Mouse (Mus musculus) embryonic facial prominence, embryonic 14.5 days (tissue): ENCODE results near the gene Dnm1. TPM values are rescaled to one million over a fixed set of nuclear protein-coding genes. Genes with fewer than 3 reads are reported as not detected.
"Not testable (repeated sequence)": the region's sequence is repeated elsewhere in the genome, so short reads cannot be mapped to it uniquely, and the experiment has no call there.

ENCODE experiments used
- ATAC-seq: fragments of 200-750 bp; cut with Nextera tagmentation; 2 replicates; pipeline ENCODE4 v1.8.0; 2017; ENCODE audit warnings: low read depth, moderate number of reproducible peaks, moderate TSS enrichment
- DNase-seq: peaks from one replicate; pipeline ENCODE4 v3.0.0-alpha.2; 2015; ENCODE audit warnings: low spot score
- H3K27ac ChIP-seq: fragments of 300-500 bp; sonication (generic); replicated peaks from 2 replicates; pipeline ENCODE4 v1.5.1; 2014; ENCODE audit warnings: low read depth, mild to moderate bottlenecking, low read length, moderate library complexity
- H3K27me3 ChIP-seq: fragments of 300-500 bp; sonication (generic); replicated peaks from 2 replicates; pipeline ENCODE4 v1.6.1; 2014; ENCODE audit warnings: low read length; ENCODE audit not compliant: control insufficient read depth, insufficient read depth
- H3K36me3 ChIP-seq: fragments of 300-500 bp; sonication (generic); 2 replicates; pipeline ENCODE4 v1.6.1; 2014; ENCODE audit warnings: low read length, mixed read lengths; ENCODE audit not compliant: control insufficient read depth, insufficient read depth
- H3K4me1 ChIP-seq: fragments of 300-500 bp; sonication (generic); 2 replicates; pipeline ENCODE4 v1.6.1; 2014; ENCODE audit warnings: antibody characterized with exemption, low read length; ENCODE audit not compliant: control insufficient read depth, insufficient read depth
- H3K4me2 ChIP-seq: fragments of 300-500 bp; sonication (generic); 2 replicates; pipeline ENCODE4 v1.6.1; 2014; ENCODE audit warnings: low read depth, mild to moderate bottlenecking, low read length, moderate library complexity, mixed read lengths
- H3K4me3 ChIP-seq: fragments of 300-500 bp; sonication (generic); 2 replicates; pipeline ENCODE4 v1.5.1; 2014; ENCODE audit warnings: low read depth, mild to moderate bottlenecking, low read length
- H3K9ac ChIP-seq: fragments of 300-500 bp; sonication (generic); 2 replicates; pipeline ENCODE4 v1.6.1; 2014; ENCODE audit warnings: low read depth, mild to moderate bottlenecking, low read length, moderate library complexity, mixed read lengths
- H3K9me3 ChIP-seq: fragments of 300-500 bp; sonication (generic); 2 replicates; pipeline ENCODE4 v1.6.1; 2016; ENCODE audit warnings: low read length; ENCODE audit not compliant: control insufficient read depth
- WGBS: fragments of 180-500 bp; shearing (Covaris S2); extraction: QIAGEN DNeasy Blood & Tissue Kit; methylation state at CpG from one replicate; pipeline ENCODE4 v1.1.7; 2014; 5-methylcytosine and 5-hydroxymethylcytosine counted together
- polyA plus RNA-seq: library from polyadenylated mRNA; unstranded; fragments of >200 nt; fragmentation: Nextera tagmentation; extraction: Ambion mirVana; gene quantifications from 2 replicates; pipeline ENCODE4 v1.2.1, GENCODE M21; 2014

The Dnm1 gene
- polyA plus RNA-seq, 1 experiment from 2014 or later: 34.1 TPM

DNA sequence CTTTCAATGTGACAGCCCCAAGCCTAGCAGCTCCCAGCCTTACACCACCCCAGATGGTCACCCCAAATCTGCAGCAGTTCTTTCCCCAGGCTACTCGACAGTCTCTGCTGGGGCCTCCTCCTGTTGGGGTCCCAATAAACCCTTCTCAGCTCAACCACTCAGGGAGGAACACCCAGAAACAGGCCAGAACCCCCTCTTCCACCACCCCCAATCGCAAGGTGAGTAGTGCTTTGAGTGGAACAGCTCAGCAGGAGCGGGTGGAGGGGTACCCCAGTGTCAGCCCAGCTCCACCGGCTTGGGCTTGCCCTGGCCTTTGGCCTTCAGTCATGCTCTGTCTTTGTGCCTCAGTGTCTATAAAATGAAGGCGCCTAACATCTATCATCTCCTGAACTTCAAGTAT, 14.2 kb upstream of the Dnm1 start:
- H3K36me3 ChIP-seq: peaks cover 61% of the 10 kb centered on the region
- H3K9me3 ChIP-seq: no peaks in the 10 kb centered on the region
- no peak overlapping the region for H3K9ac ChIP-seq
- no peak overlapping the region for H3K27ac ChIP-seq
- no peak for ATAC-seq
- peaks cover 5% of the 10 kb centered on the region for H3K4me1 ChIP-seq
- no peak overlapping the region for H3K4me2 ChIP-seq
- no peaks in the 10 kb centered on the region for H3K27me3 ChIP-seq
- no peak overlapping the region for H3K4me3 ChIP-seq
- DNase-seq: no peak
- 97% methylated on average over 5 of the region's 5 CpGs for WGBS

DNA sequence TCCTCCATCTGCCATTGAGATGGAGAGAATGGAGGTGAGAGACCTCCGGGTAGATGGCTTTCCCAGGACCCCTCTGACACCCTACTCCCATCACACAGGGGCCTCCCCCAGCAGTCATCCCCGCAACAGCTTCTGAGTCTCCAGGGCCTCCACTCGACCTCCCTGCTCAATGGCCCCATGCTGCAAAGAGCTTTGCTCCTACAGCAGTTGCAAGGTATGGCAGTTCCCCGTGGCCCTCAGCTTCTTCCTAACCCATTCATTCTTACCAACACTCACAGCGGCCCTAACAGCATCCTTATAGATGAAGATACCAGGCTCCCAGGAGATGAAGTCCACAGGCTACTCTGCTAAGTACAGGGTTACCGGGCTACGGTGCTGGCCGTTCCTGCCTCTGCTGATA, 11.0 kb upstream of the Dnm1 start:
- Histone ChIP-seq H3K9ac (peak overlapping the region; percentile 84; the same call in 1 of the 2 replicates), H3K4me3 (peak overlapping the region; percentile 70)

DNA sequence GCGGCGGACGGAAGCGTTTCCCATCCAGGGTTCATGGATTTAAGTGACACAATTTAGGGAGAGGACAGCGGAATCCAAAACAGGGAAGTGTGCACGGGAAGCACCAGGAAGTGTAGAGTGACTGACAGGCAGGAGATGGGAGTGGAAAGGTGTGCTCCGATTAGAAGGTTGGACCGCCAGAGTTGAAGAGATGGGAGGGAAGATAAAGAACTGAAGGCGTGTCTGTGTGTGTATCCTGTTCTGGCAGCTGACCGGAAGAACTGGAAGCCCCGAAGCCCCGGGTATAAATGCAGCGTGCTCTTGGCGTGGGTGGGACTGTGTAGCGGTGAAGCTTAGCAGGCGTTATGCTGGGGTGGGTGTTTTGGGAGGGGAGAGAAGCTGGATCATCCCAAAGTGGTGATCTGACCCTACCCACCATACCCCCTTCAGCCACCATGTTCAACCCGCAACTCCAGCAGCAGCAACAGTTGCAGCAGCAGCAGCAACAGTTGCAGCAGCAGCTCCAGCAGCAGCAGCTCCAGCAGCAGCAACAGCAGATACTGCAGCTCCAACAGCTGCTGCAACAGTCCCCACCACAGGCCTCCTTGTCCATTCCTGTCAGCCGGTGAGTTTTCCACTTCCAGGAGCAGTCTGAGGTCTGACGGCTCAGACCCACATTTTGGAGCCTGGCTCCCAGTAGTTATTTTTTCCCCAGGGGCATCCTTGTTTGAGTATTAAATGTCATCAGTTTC, 10.4 kb upstream of the Dnm1 start:
- DNase-seq (peak; percentile 69), ATAC-seq (peak; percentile 28)
- Histone ChIP-seq H3K36me3 (peaks cover 25% of the 10 kb centered on the region), H3K9ac (peak overlapping the region; percentile 84), H3K27ac (peak overlapping the region; percentile 91), H3K27me3 (no peaks in the 10 kb centered on the region), H3K4me1 (peaks cover 12% of the 10 kb centered on the region), H3K9me3 (no peaks in the 10 kb centered on the region), H3K4me2 (peak overlapping the region; percentile 67), H3K4me3 (peak overlapping the region; percentile 70)
- WGBS: 6% methylated on average over 19 of the region's 19 CpGs

More for the DNA sequence above, 11.0 kb upstream of the Dnm1 start:
- Histone ChIP-seq H3K36me3 (peaks cover 30% of the 10 kb centered on the region), H3K9me3 (no peaks in the 10 kb centered on the region), H3K27me3 (no peaks in the 10 kb centered on the region), H3K27ac (no peak overlapping the region), H3K4me2 (peak overlapping the region; percentile 67), H3K4me1 (peaks cover 12% of the 10 kb centered on the region)
- 82% methylated on average over 8 of the region's 8 CpGs for WGBS
- DNase-seq (no peak), ATAC-seq (no peak)

DNA sequence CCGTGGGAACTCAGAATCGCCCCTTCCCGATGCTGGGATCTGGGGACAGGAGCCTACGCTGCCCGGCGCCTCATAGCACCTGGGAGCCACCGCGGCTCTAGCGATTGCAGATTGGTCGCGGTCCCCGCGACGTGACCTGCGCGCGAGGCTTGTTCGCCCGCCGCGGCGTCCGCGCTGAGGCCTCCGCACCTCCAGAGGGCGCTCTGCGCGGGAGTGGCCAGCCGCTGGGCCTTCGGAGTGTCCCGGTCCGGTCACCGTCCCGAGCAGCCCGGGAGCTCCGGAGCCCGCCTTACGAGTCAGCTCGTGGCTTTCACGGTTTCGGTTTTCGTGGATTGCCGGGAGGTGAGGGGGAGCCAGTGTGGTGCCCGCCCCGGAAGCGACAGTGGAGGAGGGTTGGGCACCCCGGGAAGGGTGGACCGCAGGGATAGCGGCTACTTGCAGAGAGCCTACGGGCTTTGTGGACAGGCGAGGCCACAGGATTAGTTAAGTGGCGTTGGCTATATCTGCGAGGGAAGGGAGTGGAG, 9.7 kb upstream of the Dnm1 start:
- Histone ChIP-seq H3K9ac (peak overlapping the region; percentile 84), H3K4me2 (peak overlapping the region; percentile 67), H3K36me3 (peaks cover 18% of the 10 kb centered on the region), H3K9me3 (no peaks in the 10 kb centered on the region), H3K4me1 (peaks cover 12% of the 10 kb centered on the region), H3K27me3 (no peaks in the 10 kb centered on the region), H3K4me3 (peak overlapping the region; percentile 70), H3K27ac (peak overlapping the region; percentile 91)
- ATAC-seq (peak; percentile 86), DNase-seq (peak; percentile 88)
- 0% methylated on average over 46 of the region's 53 CpGs for WGBS

DNA sequence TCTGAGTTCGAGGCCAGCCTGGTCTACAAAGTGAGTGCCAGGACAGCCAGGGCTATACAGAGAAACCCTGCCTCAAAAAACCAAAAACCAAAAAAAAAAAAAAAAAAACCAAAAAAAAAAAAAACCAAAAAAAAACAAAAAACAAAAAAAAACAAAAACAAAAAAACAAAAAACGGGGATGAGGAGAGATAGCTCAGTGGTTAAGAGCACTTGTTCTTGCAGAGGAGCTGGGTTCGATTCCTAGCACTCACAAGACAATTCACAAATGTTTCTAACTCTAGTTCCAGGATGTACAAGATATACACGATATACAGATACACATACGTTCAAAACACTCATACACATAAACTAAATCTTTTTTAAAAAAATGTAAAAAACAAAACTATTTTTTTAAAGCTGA, 9.1 kb upstream of the Dnm1 start:
- H3K9me3 ChIP-seq, H3K27ac ChIP-seq: not testable (repeated sequence)

DNA sequence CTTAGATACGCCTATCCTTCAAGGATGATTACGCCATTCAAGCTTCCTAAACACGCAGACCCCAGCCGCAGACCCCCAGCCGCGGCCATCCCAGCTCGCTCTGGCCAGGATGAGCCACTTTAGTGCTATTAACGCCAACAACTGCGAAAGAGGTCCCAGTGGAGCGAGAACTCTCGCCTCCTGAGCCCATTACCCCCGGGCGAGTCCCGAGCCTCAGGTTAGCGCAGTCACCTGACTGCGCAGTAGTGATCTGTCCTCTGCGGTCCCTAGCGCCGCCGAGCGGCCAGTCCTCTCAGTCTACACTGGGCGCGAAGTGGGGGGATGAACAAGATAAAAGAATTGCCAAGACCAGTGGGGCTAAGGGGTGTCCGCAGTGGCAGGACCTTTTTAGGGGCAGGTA, 8.3 kb upstream of the Dnm1 start:
- H3K9me3 ChIP-seq: no peaks in the 10 kb centered on the region
- H3K4me1 ChIP-seq: peaks cover 12% of the 10 kb centered on the region
- H3K9ac ChIP-seq: peak overlapping the region; percentile 59
- H3K27me3 ChIP-seq: no peaks in the 10 kb centered on the region
- peak overlapping the region; percentile 73 for H3K4me2 ChIP-seq
- ATAC-seq: peak; percentile 60
- WGBS: 2% methylated on average over 24 of the region's 24 CpGs
- peak; percentile 65 for DNase-seq
- no peak overlapping the region for H3K27ac ChIP-seq
- H3K4me3 ChIP-seq: peak overlapping the region; percentile 37
- H3K36me3 ChIP-seq: 0 out of 2 replicates have a peak, but pooled peaks cover 5% of the 10 kb centered on the region

More for the DNA sequence above, 9.1 kb upstream of the Dnm1 start:
- peaks cover 12% of the 10 kb centered on the region for H3K36me3 ChIP-seq
- ATAC-seq, H3K27me3 ChIP-seq, DNase-seq: not testable (repeated sequence)
- peak overlapping the region; percentile 67 for H3K4me2 ChIP-seq
- H3K4me1 ChIP-seq: peaks cover 12% of the 10 kb centered on the region
- peak overlapping the region; percentile 84 for H3K9ac ChIP-seq
- peak overlapping the region; percentile 70 for H3K4me3 ChIP-seq
- WGBS: 38% methylated on average over 5 of the region's 5 CpGs

DNA sequence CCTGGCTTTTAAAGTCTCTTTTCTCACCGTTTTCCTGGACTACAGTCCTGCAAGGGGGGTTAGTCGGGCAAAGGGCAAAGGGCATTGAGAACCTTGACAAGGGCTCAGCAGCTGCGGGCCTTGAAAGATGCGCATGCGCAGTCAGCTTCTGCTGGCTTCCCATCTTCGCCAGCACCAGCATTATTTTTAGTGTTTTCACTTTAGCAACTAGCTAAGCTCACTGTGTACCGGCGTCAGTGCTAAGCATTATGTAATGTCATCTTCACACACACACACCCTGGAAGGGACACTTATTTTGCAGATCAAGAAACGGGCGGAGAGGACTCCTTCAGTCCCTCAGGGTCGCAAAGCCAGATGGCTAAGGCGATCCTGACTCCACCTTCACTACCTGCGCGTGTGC, 7.6 kb upstream of the Dnm1 start:
- H3K4me2 ChIP-seq: peak overlapping the region; percentile 73
- H3K27ac ChIP-seq: no peak overlapping the region
- no peaks in the 10 kb centered on the region for H3K9me3 ChIP-seq
- DNase-seq (peak; percentile 76), ATAC-seq (no peak)
- peak overlapping the region; percentile 37 for H3K4me3 ChIP-seq
- H3K9ac ChIP-seq: no peak overlapping the region; the same call in 1 of the 2 replicates
- H3K36me3 ChIP-seq: 0 out of 2 replicates have a peak, but pooled peaks cover 5% of the 10 kb centered on the region
- WGBS: 6% methylated on average over 14 of the region's 14 CpGs
- H3K4me1 ChIP-seq: peaks cover 12% of the 10 kb centered on the region
- no peaks in the 10 kb centered on the region for H3K27me3 ChIP-seq

DNA sequence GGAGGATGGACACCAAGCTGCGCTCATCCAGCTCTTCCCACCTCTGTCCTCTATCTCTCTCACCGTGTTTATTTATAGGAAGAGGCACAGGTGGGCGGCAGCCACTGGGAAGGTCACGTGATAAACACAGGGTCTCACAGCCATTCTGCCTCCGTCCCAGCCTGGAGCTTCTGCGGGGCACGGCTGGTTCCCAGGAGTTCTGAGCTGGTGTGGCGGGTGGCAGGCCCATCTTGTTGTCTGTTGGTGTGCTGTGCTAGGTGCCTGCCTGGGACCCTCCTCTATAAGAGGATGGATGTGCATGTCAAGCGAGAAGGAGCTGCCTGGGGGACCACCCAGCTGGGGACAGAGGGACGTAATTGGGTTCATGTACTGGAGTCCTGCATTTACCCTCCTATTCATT, 5.2 kb upstream of the Dnm1 start:
- 68% methylated on average over 10 of the region's 10 CpGs for WGBS
- H3K4me2 ChIP-seq: no peak overlapping the region
- no peak overlapping the region for H3K4me3 ChIP-seq
- no peaks in the 10 kb centered on the region for H3K36me3 ChIP-seq
- H3K9ac ChIP-seq: no peak overlapping the region
- no peak for DNase-seq
- no peak for ATAC-seq
- H3K27me3 ChIP-seq: no peaks in the 10 kb centered on the region
- H3K27ac ChIP-seq: no peak overlapping the region
- no peaks in the 10 kb centered on the region for H3K9me3 ChIP-seq
- H3K4me1 ChIP-seq: peaks cover 7% of the 10 kb centered on the region; the same call in 1 of the 2 replicates
